Mouse (Mus musculus): ENCODE measurements around the gene Olfr705.
"Not testable (repeated sequence)": the region's sequence is repeated elsewhere in the genome, so short reads cannot be mapped to it uniquely, and the experiment has no call there.

Olfr705 gene

DNA sequence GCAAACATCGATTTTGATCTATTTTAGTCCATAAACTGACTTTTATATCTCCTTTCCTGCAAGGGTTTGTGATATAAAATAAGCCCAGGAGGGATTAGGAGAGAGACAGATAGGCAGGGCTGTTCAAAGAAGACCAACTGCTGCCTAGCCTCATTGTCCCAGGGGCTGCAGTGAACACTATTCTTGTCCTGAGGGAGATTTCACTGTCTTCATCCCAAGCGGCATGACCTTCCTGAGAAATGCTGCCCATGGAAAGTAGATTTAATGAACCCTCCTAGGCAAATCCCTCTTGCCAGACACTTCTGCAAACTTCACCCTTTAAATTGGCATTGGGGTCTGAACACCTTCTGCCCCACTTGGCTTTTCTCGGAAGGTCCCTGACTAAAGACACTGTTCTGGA is at the start of gene Olfr705:
Gene Olfr705, minus strand, starts transcription at position 101 of the 400 bp plus-strand sequence.
- no peak for DNase-seq (ENCODE audit: low read depth, low spot score)

DNA sequence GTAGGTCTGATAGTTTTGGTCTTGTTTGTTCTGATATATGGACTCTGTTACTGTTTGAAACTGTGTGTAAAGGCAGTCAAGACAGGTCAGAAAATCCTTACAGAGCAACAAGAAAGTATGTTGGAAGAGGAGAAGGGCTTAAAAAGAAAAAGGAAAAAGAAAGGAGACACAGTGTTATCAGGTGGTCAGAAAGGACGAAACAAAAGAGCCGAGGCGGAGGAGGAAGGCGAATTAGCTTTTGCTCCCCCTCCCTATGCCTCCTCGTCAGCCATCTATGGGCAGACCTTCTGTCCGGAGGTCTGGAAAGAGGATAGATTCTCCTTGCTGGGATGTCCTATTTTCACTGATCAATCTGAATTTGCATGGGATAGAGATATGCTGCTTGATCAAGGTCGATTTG is 44.3 kb upstream of the Olfr705 start:
- not testable (repeated sequence) for DNase-seq (ENCODE audit: low read depth, low spot score)

DNA sequence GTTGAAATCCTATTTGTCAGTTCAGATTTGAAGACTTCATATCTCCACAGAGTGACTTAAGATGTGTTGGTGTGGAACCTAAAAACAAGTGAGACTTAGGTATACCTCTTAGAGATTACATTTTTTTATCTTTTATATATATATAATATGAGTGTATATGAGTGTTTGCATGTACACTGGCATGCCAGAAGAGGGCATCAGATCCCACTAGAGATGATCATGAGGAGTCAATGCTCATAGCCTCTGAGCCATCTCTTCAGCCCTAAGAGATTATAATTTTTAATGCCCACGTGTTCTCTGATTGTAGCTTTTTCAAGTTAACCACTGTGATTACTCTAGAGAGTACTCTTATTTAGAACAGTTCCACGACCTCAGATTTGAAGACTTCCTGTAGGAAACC is 31.0 kb upstream of the Olfr705 start, which contains the start of gene Olfr1532-ps1:
Gene Olfr1532-ps1, plus strand, starts transcription at position 326 of the 400 bp plus-strand sequence.
- no peak for DNase-seq (ENCODE audit: low read depth, low spot score)

DNA sequence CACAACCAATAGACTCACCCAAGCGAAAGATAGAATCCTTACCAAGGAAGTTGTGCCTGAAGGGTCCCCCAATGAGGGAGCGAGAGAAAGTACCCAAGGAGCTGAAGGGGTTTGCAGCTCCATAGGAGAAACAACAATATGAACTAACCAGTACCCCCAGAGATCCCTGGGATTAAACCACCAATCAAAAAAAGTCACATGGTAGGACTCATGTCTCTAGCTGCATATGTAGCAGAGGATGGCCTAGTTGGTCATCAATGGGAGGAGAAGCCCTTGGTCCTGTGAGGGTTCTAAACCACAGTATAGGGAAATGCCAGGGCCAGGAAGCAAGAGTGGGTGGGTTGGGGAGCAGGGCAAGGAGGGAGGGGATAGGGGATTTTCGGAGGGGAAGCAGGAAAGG is 24.4 kb upstream of the Olfr705 start, which contains the start of gene Olfr707:
Gene Olfr707, minus strand, starts transcription at position 101 of the 400 bp plus-strand sequence.
- not testable (repeated sequence) for DNase-seq (ENCODE audit: low read depth, low spot score)

DNA sequence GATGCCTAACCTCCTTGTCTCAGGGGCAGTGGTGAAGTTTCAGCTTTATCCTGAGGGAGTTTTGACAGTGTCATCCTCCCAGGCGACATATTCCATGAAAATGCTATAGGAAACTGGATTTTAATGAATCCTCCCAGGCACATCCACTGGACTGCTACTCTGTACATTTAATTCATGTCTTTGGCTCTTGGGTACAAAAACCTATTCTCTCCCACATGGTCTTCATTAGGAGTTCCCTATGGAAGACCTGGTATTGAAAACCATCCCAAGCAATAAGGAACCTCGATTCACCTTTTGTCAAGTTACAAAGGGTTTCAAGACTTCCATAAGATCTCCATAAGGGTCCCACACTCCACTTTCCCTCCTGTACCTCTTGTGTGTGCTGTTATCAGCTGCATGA is 11.4 kb upstream of the Olfr705 start, which contains the start of gene Olfr706:
Gene Olfr706, minus strand, starts transcription at position 101 of the 400 bp plus-strand sequence.
- DNase-seq (ENCODE audit: low read depth, low spot score), result no peak

DNA sequence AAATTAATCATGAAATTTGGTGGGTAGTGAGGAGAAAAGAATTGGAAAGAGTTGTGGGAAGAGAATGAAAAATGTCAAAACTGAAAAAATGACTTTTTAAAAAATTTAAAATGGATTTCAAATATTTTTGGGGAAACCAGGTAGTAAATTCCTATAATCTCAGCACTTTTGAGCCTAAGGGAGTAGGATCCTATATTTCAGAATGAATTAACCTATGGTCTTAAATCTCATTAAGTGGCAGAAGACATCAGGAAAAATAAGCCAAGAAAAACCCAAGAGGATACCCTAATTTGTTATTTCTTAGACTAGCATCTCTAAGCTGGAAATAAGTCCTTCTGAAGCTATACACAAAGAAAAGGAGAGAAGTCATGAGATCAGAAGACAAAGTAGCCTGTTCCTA is 13.8 kb downstream of the Olfr705 start, which contains the start of gene Olfr704:
Gene Olfr704, plus strand, starts transcription at position 301 of the 400 bp plus-strand sequence.
- DNase-seq (ENCODE audit: low read depth, low spot score), result no peak

DNA sequence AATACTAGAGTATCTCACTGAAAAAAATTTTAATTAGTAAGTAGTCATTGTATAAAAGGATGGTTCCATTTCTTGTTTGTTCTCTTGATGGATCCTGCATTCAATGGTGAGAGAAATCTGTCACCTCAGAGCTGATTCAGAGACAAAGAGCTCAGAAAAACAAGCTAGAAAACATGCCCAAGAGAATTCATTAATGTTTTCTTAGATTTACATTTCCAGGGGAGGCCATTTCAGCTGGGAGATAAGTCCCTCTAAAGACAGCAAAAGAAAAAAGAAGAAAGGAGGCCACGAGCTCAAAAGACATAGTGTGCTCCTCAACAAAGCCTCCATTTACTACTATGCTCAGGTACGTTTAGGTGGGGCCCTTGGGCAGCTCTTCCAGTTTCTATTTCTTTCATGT is 33.6 kb downstream of the Olfr705 start, which contains the start of gene Olfr703:
Gene Olfr703, plus strand, starts transcription at position 301 of the 400 bp plus-strand sequence.
- DNase-seq (ENCODE audit: low read depth, low spot score), result no peak

DNA sequence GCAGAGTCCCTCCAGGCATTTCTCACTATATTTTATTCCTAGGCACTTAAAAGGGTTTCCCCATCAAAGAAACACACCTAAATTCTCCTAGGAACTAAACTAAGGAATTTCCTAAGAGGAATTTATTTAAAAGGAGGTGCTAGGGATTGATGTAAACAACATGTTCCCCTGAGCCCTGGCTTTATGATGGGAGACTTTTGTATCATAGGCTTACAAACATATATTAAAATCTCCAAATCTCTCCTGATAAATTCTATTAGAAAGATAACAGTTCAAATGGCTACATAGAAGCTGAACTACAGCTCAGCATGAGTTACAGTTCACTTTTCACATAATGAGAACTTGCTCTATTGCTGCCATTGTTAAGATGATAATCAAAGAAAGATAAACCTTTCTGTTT is 42.9 kb downstream of the Olfr705 start, which contains the start of gene Olfr702:
Gene Olfr702, minus strand, starts transcription at position 101 of the 400 bp plus-strand sequence.
- DNase-seq (ENCODE audit: low read depth, low spot score), result no peak
